Mouse (Mus musculus) thymus, postnatal 0 days (tissue): Measurements from ENCODE around the gene Ccdc51. TPM values are rescaled to one million over a fixed set of nuclear protein-coding genes. Genes with fewer than 3 reads are reported as not detected.
A peak's percentile ranks its signal among the peaks of the same experiment; 100 is the strongest.

Experiments used
- DNase-seq: peaks from one replicate; pipeline ENCODE4 v3.0.0-alpha.2; 2015; ENCODE audit warnings: low spot score
- polyA plus RNA-seq: library from polyadenylated mRNA; unstranded; fragments of >200 nt; fragmentation: Nextera tagmentation; extraction: Ambion mirVana; gene quantifications from 2 replicates; pipeline ENCODE4 v1.2.1, GENCODE M21; 2015

The Ccdc51 gene
- 18.6 and 19.0 TPM in 2 replicates for polyA plus RNA-seq

DNA sequence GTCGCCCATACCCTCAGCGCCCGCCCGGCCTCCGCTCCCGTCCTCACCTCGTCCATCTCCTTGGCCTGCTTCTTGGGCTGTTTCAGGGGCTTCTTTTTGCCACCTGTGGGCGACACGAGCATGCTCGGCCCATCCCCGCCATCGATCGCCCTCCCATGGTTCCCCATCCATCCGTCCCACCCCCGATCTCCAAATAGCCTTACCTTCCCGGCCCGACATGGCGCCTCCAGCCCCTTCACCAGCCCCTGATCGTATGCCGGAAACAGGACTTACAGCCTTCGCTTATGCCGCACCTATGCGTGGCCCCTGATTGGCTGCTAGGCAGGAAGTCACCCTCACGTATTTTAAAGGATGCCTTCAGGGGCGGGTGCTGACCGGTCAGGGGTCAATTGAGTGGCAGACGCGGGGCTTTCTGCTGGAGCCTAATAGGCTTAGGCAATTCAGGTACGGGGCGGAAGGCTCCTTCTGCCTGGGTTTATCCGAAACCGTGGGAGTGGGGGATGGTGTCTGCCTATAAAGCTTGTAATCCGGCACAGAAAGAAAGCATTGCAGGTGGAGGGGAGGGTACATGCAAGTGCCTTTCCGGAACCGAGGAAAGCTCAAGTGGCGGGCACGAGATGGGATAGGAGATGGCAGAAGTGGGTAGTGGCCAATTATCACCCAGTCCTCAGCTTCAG lies at the start of gene Ccdc51, which contains the start of gene Tma7:
TSS of gene Ccdc51 (plus strand) at position 370 of the 677 bp plus-strand sequence.
TSS of gene Tma7 (minus strand) at position 464 of the 677 bp plus-strand sequence.
- peak; percentile 87 for DNase-seq

DNA sequence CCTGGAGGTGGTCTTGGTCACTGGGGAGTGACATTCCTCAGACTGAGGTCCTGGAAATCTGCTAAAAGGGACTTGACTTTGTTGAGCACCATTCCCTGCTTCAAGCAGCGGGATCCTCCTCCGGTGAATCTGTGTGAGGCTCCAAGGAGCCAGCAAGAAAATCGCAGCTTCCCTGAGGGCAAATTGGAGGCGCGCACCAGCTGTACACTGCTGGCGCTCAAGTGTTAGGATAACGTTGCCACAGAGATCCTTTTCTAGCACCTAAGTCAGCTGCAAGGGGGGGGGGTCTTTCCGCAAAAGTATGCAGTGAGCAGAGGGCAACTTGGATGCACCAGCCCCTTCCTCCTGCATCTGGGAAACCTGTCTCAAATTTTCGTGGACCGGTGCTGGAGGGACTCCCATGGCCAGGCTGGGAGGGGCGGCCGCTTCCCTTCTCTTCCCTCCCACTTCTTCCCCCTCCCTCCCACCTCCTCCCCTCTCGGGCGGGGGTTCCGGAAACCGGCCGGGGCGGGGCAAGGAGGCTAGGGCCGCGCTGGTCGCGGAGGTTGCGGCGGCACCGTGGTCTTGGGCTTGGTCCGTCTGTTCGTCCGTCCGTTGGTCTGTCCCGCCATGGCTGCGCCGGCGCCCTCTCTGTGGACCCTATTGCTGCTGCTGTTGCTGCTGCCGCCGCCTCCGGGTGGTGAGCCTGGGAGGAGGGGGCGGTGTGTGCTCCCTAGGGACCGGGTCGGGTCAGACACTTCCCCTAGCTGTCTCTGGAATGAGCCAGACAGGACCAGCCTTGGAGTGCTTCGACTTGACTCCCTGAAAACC lies 44.0 kb upstream of the Ccdc51 start, which contains the start of gene Shisa5:
TSS of gene Shisa5 (plus strand) at position 480 of the 810 bp plus-strand sequence.
- peak; percentile 59 for DNase-seq

DNA sequence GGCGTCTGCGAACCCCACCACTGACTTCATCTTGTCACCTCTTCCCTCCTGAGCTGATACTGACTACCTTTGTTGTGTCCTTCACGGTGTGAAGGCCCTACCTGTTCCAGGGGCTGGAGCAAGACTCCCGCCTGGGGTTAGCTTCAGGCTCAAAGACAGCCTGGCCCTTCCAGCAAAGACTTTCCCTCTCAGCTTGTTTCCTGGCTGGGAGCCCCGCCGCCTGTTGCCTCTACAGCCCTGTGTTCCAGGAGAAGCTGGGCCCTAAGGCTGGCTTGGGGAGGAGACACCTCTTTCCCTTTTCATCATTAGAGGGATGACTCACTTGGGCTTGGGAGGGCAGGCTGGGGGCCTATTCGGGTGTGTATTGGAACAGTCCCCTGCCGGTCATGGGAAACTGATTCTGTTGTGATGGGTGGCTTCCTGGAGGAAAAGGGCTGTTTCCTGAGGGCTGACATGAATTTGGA lies 43.4 kb upstream of the Ccdc51 start:
- no peak for DNase-seq

DNA sequence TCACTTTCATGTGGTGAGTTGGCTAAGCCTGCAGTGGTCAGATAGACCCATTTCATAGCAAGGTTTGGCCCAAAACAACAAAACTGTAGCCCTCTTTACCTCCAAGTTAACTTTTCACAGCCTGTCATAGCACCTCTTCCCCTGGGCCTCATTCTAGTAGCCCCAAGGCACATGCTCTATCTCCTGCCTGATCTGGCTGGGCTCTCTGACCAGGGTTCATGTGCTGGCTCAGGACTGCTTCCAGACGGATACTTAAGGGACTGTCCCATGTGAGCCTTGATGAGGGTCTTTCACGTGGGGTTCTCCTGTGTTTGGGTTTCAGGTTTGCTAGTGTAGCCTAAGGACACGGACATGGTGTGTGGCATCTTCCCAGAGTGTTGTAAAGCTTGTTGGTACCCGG lies 42.6 kb upstream of the Ccdc51 start:
- DNase-seq, result no peak

DNA sequence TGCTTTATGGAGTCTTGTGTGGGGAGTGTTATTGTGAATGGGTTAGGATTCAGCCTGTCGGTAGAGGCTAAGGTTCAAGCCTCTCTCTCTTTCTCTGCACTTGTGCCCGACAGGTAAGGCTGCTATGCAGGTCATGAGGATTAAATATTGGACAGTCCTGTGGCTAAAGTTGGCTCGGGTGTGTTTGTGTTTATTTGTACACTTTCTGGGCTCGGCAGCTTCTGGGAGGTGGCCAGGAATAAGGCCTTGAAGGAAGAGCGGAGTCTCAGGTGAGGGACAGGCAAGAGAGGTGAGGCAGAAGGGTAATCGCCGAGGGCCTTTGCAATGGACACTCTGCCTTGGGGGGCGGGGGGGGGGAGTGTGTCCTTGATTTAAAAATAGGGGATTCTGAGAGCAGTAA lies 42.1 kb upstream of the Ccdc51 start:
- DNase-seq, result no peak

DNA sequence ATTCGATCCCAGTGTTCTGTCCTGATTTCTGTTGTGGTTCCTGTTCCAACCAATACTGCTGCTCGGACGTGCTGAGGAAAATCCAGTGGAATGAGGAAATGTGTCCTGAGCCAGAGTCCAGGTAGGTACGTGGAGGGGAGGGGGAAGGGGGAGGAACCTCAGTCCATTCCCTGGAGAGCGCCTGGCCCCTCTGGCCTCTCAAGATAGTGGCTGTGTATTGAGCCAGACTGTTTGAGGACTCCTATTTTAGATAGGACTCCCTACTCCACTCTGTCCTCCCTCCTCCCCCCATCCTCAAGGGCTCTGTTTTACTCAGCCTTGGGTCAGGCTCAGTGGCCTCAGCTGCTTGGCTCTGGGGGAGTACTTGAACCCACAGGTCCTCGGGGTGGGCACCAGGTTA lies 41.4 kb upstream of the Ccdc51 start:
- no peak for DNase-seq

DNA sequence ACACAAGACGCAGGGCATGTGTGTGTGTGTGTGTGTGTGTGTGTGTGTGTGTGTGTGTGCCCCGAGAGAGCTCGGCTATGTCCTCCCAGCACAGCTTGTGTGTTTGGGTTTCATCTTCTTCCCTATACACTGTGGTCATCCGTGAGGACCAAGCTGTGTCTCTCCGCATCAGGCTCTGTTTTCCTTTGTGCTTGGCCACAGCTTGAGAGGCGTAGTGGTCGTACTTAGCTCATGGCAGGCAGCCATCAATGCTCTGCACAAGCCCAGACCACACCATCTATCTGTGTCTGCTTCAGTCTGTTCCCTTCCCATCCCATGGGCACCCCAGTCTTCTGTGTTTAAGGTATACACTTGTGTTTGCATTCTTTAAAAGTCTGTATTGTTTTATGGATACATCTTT lies 40.9 kb upstream of the Ccdc51 start:
- DNase-seq, result no peak

DNA sequence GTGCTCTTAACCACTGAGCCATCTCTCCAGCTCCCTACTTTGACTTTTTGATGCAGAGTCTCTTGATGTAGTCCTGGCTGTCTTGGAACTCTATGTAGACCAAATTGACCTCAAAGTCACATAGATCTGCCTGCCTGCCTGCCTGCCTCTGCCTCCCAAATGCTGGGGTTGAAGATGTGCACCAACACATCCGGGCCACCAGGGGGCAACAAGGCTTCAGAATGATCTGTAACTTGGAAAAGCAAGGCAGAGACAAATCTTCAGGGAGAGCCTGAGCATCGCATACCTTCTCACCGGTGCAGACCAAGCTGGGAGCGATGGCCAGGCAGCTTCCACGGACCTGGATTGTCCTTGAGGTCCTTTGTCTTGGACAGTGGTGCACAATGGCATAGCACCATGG lies 36.0 kb upstream of the Ccdc51 start:
- peak; percentile 82 for DNase-seq

DNA sequence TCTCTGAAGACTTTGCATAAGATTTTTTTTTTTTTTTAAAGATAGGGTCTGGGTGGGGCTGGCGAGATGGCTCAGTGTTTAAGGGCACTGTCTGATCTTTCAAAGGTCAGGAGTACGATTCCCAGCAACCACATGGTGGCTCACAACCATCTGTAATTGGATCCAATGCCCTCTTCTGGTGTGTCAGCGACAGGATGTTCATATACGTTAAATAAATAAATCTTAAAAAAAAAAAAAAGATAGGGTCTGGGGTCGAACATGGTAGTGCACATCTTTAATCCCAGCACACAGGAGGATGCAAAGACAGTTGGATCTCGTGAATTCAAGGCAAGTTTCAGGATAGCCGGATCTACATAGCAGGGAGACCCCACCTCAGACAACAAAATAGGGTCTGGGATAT lies 33.0 kb upstream of the Ccdc51 start:
- DNase-seq, result no peak

DNA sequence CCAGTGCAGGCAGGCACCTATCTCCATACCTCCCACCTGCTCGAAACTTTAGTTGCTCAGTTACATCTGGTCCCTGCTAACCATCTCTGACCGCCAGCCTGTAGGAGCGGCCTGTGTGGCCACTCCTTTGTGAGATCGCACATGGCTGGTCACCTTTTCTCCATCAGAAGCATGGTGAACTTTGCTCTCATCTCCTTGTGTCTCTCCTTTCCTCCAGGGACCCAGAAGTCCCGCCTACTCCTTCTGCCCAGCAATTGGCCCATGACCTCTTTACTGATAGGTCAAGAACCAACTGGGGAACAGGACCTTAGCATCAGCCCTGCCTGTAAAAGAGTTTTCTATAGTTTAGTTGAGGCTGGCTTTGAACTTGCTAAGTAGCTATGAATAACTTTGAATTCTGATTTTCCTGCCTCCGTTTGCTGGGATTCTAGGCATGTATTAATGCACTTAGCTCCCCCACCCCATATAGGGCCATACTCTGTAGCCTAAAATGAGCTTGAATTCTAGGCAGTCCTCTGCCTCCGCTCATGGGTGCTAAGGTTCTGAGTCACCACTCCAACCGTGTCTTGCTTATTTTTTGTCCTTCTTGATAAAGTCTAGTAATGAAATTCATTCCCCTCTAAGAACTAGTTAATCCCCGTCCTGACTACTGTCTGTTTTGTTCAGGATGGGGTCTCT lies 32.2 kb upstream of the Ccdc51 start:
- peak; percentile 5 for DNase-seq

DNA sequence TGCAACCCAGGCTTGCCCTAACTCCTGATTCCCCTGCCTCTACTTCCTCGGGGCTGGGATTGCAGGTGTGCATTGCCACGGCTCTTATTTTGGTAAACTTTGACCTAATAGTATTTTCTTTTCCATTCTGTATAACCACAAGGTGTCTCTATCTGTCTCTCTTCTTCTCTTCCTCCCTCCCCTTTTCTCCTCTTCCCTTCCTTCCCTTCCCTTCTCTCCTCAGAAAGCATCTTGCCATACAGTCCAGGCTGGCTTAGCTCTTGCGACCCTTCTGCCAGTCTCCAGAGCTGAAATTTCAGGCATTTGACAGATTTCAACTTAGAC lies 31.7 kb upstream of the Ccdc51 start:
- DNase-seq, result no peak

DNA sequence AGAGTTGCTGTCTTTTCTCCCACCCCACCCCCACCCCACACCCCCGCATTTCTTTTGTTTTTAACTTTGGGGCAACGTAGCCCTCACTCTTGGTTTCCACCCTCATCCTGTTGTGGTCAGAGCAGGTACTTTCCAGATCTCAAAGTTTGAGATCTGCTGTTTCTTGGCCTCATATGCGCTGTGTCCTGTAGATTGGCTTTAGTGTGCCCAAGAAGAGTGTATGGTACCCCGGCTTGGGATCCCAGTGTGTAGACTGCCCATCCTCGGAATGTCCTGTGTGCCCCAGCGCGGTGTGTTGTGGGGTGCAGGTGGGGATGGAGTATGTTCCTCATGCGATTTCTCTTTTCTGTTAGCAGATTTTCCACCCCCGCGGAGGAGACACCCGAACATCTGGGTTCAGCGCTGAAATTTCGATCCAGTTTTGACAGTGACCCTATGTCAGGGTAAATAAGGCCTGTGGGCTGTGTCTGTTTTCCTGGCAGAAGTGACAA lies 31.2 kb upstream of the Ccdc51 start:
- DNase-seq, result peak; percentile 75

DNA sequence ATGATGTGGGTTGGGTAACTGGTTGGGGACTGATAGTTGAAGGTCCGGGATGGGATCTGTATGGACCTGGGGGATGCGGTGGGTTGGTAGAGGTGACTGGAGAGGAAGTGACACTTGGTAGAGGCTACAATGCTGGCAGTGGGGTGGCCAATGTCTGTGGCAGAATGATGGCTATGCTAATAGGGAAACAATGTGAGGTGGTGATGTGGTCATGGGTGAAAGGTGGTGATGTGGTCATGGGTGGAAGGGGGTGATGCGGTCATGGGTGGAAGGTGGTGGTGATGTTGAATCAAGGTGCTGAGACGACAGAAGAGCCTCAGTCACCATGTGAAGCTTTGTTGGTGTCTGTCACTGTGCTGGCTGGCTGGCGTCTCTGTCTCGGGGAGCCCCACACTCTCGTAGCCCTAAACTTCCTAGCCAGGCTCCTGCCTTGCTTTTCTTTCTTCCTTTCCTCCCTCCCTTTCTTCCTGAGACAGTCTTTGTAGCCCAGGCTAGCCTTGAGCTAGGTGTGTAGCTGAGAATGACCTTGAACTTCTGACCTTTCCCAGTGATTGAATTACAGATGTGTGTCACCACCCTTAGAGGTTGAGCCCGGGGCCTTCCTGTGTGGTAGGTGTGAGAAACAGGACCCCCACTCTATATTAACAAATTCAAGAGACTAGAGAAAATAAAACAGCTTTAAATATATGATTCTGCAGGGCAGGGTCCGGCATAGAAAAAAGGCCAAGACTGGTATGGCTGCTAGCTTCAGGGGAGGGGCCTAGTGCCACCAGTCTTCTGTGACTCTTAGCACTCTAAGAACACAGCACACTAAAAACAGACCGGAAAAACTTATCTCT lies 30.4 kb upstream of the Ccdc51 start:
- peak; percentile 18 for DNase-seq

DNA sequence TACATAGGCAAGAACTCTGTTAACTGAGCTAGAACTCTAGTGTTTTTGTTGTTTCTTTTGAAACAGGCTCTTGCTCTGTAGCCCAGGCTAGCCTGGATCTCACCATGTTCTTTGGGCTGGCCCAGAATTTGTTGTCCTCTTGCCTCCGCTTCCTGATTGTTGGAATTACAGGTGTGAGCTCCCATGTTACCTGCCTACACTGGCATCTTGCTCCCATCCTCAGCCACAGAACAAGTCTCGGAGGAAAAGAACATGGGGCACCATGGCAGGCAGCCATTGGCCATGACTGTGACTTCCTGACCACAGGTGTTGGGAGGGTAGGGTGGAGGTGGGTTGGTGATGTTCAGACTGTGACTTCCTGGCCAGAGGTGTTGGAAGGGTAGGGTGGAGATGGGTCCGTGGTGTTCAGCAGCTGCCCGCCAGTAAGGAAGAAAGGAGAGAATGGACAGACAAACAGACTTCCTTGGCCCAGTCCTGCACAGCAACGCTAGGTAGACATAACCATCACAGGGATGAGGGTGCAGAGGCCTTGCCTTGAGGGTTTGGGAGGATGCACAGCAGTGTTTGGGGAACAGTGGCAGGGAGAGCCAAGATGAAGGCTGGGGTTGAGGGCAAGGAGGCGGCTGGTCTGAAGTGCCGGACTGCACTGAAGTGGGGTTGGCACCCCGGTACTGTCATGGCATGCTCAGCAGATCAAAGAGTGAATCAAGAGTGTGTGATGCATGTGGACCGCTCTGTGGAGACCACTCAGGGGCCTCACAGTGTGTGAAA lies 29.6 kb upstream of the Ccdc51 start:
- DNase-seq, result no peak

DNA sequence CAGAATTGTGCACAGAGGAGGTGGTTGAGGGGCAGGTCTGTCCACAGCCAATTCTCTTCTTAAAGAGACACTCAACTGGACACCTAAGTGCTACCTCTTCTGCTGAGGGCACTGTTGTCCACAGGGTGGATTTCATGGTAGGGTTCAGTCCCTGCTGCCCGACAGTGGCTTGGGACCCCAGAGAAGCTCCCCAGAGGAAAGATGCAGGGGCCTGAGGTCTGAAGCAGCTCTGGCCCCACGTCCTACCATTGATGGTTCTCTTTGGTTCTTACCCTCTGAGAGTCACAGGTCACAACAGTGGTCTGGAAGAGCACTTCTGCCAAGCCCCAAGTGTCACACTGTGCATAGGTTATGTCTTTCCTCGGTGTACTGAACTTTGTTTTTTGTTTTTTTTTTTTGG lies 28.9 kb upstream of the Ccdc51 start:
- no peak for DNase-seq

DNA sequence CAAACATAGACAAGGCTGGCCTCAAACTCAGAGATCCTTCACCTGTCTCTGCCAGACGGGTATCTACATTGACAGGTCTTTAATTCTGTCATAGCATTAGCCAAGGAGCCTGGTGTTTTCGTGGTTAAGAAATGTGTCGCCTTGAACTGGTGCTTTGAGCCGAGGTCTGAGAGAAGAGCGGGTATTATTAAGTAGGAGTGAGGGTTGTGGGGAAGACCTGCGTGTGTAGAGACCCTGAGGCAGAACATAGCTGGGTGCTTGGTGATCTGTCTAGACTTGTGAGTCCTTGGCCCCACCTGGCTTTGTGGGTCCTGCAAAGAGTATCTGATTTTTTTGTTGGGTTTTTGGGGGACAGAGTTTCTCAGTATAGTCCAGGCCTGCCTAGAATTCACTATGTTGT lies 28.4 kb upstream of the Ccdc51 start:
- no peak for DNase-seq

DNA sequence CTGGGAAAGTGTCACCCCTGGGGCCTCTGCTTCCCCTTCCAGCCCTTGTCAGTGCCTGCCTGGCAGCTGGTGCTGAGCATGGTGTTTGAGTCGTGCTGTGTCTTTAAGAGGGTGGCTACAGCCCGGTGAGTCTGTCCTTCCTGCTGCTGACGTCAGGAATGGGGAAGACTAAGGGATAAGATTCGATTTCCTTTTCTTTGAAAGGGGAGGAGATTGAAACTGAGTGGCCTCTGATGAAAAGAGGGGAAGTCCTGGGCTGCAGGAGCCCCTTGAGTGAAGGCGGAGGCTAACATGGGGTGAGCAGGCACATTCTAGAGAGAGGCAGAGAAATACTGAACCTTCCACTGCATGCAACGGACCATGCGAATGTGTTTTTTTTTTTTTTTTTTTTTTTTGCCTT lies 27.6 kb upstream of the Ccdc51 start:
- peak; percentile 62 for DNase-seq

DNA sequence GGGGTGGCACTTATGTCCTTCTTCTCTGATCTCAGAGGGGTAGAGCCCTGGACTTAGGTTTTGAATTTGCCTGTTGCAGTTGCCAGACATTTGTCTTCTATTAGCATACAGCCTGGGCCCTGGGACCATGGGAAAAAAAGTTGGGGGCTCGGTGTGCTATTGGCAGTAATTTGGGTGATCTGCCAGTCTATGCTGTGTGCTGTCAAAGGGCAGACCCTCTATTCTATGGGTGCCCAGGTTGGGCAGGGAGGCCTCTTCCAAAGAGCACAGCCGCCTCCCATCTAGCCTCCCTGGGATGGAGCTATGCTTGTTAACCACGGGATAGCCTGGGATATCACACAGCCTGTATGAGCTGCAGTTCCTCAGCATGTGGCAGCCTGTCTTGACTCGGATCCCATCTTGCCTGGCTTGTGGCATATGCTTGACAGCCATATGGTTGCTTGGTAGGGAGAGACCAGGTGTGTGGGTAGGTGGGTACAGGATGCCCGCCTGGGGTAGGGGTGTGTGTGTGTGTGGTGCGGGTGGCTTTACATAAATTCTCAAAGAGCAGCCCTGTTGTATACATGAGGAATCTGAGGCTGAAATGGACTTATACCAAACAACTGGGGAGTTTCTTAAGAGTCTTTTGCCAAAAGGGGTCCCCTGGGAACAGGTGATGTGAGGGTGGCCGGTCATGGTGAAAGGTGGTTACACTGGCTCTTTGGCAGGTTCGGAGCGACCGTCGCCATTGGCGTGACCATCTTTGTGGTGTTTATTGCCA lies 26.8 kb upstream of the Ccdc51 start:
- no peak for DNase-seq

DNA sequence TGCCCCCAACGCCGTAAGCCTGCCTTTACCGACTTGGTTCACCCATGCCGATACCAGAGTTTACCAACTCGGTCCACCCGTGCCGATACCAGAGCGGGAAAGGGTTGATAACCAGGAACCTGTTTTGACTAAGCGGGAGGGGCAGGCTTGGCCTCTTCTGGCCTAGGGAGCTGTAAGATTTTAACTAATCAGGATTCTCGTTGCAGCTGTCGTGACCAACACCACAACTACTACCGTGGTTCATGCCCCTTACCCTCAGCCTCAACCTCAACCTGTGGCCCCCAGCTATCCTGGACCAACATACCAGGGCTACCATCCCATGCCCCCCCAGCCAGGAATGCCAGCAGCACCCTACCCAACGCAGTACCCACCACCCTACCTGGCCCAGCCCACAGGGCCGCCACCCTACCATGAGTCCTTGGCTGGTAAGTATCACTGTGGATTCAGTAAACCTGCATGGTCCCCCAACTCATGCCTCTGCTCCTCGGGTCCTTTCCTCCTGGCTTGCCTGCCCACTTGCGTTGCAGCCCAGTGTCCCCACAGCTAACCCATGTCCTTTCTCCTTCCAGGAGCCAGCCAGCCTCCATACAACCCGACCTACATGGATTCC lies 26.1 kb upstream of the Ccdc51 start:
- no peak for DNase-seq
